Mouse (Mus musculus): ENCODE measurements at regions not wholly inside any gene's neighbourhood (a gene's known extent, or its start where the extent isn't known, plus 50 kb on each side); places are given as distances from the start of the nearest gene placed in this dataset.

DNA sequence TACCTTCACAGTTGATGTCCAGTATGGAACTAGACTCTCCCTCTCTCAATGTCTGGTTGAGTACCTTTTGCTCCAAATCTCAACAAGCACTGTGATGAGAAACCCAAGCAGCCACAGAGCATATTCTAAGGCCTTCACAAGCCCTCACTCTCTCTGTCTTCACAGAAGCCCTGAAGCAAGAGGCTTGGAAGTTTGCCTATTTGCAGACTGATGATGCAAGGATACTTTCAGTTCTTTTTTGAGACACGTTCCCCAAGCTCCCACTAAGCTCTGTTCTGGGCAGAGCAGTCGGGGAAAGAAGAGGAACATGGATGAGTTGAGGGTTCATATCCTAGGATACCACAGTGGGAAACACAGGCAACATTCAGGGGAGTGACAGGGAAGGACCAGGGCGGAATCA, 134.0 kb upstream of the Lrfn2 start:
- no peaks in the 10 kb centered on the region for H3K9me3 ChIP-seq (ENCODE audit: control insufficient read depth, low read length)
- H3K36me3 ChIP-seq (ENCODE audit: control insufficient read depth, insufficient read depth, low read length): no peaks in the 10 kb centered on the region
- ATAC-seq (ENCODE audit: low FRiP score, low read depth): no peak
- no peak overlapping the region for H3K4me3 ChIP-seq (replicated peaks; ENCODE audit: low read length)
- H3K9ac ChIP-seq (ENCODE audit: low read depth, low read length, severe bottlenecking): no peak overlapping the region
- H3K4me2 ChIP-seq (replicated peaks; ENCODE audit: low read depth, low read length, severe bottlenecking): no peak overlapping the region
- no peak for DNase-seq (ENCODE audit: low spot score)
- H3K27ac ChIP-seq (replicated peaks; ENCODE audit: low read depth, low read length): no peak overlapping the region
- WGBS: 67% methylated on average over 3 of the region's 3 CpGs
- TF ChIP-seq POLR2A (IDR thresholded peaks at IDR 0.05; ENCODE audit: borderline replicate concordance, extremely low read depth, insufficient read depth, insufficient read length): no peak
- no peaks in the 10 kb centered on the region for H3K27me3 ChIP-seq (ENCODE audit: control insufficient read depth, insufficient read depth, low read length)
- H3K4me1 ChIP-seq (ENCODE audit: control insufficient read depth, insufficient read depth, low read length): no peaks in the 10 kb centered on the region

DNA sequence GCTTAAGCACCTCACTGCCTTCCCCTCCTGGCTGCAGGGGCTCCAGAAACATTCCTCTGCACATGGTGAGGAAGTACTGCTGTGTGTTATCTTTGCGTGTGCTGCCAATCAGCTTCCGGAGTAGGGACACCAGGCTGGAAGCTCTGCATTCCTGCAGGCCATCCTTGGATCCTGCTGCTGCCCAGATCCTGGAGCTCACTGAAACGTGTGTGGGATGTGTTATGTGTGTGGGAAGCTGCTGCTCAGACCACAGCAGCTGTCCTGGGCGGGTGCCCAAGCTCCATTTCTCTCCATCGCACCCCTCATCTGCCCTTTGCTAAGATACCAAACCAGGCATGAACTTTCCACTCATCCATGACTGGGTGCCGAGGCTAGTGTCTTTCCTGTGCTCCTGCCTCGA, 129.5 kb upstream of the Lrfn2 start:
- ATAC-seq (ENCODE audit: low FRiP score, low read depth): no peak
- Histone ChIP-seq H3K9ac (ENCODE audit: low read depth, low read length, severe bottlenecking) (no peak overlapping the region), H3K27me3 (ENCODE audit: control insufficient read depth, insufficient read depth, low read length) (no peaks in the 10 kb centered on the region), H3K36me3 (ENCODE audit: control insufficient read depth, insufficient read depth, low read length) (no peaks in the 10 kb centered on the region), H3K4me3 (replicated peaks; ENCODE audit: low read length) (no peak overlapping the region), H3K27ac (replicated peaks; ENCODE audit: low read depth, low read length) (no peak overlapping the region), H3K4me1 (ENCODE audit: control insufficient read depth, insufficient read depth, low read length) (no peaks in the 10 kb centered on the region), H3K9me3 (ENCODE audit: control insufficient read depth, low read length) (no peaks in the 10 kb centered on the region), H3K4me2 (replicated peaks; ENCODE audit: low read depth, low read length, severe bottlenecking) (no peak overlapping the region)
- TF ChIP-seq POLR2A (IDR thresholded peaks at IDR 0.05; ENCODE audit: borderline replicate concordance, extremely low read depth, insufficient read depth, insufficient read length): no peak
- 68% methylated on average over 7 of the region's 7 CpGs for WGBS
- no peak for DNase-seq (ENCODE audit: low spot score)

DNA sequence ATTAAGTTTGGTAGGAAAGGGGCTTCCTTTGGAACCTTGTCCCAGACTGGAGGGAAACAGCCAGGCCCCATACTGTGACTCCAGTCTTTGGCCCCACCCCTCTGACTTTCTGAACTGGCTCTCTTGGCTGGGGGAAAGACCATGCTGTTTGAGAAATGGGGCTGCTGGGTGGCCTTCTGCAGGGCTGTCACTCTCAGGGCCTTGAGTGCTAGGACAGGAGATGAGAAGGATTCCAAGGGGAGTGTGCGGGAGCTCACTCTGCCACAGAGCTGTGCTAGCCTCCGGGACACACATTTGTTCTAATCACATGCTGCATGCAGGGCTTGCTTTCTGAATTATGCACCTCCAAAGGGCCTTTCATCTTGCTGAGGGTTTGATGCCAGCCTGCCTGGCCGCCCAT, 124.3 kb upstream of the Lrfn2 start:
- DNase-seq (ENCODE audit: low spot score): no peak
- H3K4me2 ChIP-seq (replicated peaks; ENCODE audit: low read depth, low read length, severe bottlenecking): no peak overlapping the region
- no peaks in the 10 kb centered on the region for H3K27me3 ChIP-seq (ENCODE audit: control insufficient read depth, insufficient read depth, low read length)
- H3K36me3 ChIP-seq (ENCODE audit: control insufficient read depth, insufficient read depth, low read length): no peaks in the 10 kb centered on the region
- WGBS: 59% methylated on average over 3 of the region's 3 CpGs
- H3K4me3 ChIP-seq (replicated peaks; ENCODE audit: low read length): no peak overlapping the region
- no peak for ATAC-seq (ENCODE audit: low FRiP score, low read depth)
- H3K9me3 ChIP-seq (ENCODE audit: control insufficient read depth, low read length): no peaks in the 10 kb centered on the region
- H3K4me1 ChIP-seq (ENCODE audit: control insufficient read depth, insufficient read depth, low read length): no peaks in the 10 kb centered on the region
- TF ChIP-seq POLR2A (IDR thresholded peaks at IDR 0.05; ENCODE audit: borderline replicate concordance, extremely low read depth, insufficient read depth, insufficient read length): no peak
- no peak overlapping the region for H3K9ac ChIP-seq (ENCODE audit: low read depth, low read length, severe bottlenecking)
- no peak overlapping the region for H3K27ac ChIP-seq (replicated peaks; ENCODE audit: low read depth, low read length)

DNA sequence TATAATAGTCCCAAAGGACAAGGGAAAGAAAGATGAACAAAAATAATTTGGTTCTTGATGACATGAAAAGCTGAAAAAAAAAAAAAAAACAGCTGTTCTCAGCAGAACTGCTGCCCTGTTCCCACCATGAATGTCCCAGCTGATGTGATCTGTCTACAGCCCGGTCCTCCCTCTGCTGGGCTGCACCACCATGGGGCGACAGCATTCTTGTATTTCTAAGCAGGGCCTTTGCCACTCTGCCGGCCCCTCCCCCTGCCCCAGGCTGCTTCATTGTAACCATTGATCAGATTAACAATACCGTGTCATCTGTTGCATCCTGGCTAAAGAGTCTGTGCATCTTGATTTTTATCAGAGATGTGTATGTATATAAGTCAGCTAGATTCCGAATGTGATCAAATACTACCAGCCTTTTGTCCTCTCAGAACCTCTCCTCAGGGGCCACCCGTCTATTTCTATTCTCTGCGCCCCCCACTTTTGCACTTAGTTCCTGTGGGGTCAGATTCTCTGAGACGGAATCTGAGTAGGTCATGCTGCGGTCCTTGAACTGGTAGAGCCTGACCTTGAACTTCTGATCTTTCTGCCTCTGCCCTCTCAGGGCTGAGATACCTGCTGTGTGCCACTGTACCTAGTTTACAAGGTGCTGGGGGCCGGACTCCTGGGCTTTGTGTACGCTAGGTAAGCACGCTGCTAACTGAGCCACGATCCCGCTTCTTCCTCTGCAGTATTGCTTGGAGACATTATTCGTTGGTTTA, 117.2 kb upstream of the Lrfn2 start:
- DNase-seq (ENCODE audit: low spot score) (no peak), ATAC-seq (ENCODE audit: low FRiP score, low read depth) (no peak)
- Histone ChIP-seq H3K4me1 (ENCODE audit: control insufficient read depth, insufficient read depth, low read length) (no peaks in the 10 kb centered on the region), H3K4me3 (replicated peaks; ENCODE audit: low read length) (no peak overlapping the region), H3K27ac (replicated peaks; ENCODE audit: low read depth, low read length) (no peak overlapping the region), H3K36me3 (ENCODE audit: control insufficient read depth, insufficient read depth, low read length) (no peaks in the 10 kb centered on the region), H3K27me3 (ENCODE audit: control insufficient read depth, insufficient read depth, low read length) (no peaks in the 10 kb centered on the region), H3K9me3 (ENCODE audit: control insufficient read depth, low read length) (no peaks in the 10 kb centered on the region), H3K9ac (ENCODE audit: low read depth, low read length, severe bottlenecking) (no peak overlapping the region), H3K4me2 (replicated peaks; ENCODE audit: low read depth, low read length, severe bottlenecking) (no peak overlapping the region)
- 69% methylated on average over 15 of the region's 15 CpGs for WGBS
- TF ChIP-seq POLR2A (IDR thresholded peaks at IDR 0.05; ENCODE audit: borderline replicate concordance, extremely low read depth, insufficient read depth, insufficient read length): no peak

DNA sequence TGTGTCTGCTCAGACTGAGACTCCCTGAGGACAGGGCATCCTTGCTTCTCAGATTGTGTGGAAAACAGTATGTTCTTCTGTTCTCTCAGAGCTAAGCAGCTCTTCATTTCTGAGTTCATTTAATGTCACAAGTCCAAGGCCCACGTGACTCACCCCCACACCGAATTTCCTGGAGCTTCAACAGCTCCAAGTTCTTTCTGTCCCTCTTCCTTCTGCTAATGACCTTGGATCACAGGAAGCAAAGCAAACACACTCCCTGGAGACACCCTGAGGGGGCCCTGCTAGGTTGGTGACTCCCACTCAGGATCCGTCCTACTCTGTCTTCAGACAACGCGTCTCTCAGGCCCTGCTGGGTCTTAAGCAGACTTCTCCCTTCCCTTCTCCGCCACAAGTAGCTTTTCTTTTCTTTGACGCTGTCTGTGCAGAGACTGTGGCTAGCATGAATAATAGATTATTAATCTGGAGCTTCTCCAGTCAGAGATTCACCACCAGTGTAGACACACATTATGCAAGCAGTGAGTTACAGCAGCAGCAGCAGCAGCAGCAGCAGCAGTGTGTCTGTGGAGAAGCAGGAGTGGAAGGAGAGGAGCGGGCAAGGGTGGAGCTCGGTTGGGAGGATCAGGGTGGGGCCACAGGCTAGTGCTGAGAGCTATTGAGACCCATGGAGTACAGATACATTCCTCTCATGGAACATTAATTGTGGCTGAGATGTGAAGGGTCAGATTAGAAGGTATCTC, 115.4 kb upstream of the Lrfn2 start:
- Histone ChIP-seq H3K4me1 (ENCODE audit: control insufficient read depth, insufficient read depth, low read length) (no peaks in the 10 kb centered on the region), H3K9ac (ENCODE audit: low read depth, low read length, severe bottlenecking) (no peak overlapping the region), H3K27ac (replicated peaks; ENCODE audit: low read depth, low read length) (no peak overlapping the region), H3K27me3 (ENCODE audit: control insufficient read depth, insufficient read depth, low read length) (no peaks in the 10 kb centered on the region), H3K4me2 (replicated peaks; ENCODE audit: low read depth, low read length, severe bottlenecking) (no peak overlapping the region), H3K9me3 (ENCODE audit: control insufficient read depth, low read length) (no peaks in the 10 kb centered on the region), H3K36me3 (ENCODE audit: control insufficient read depth, insufficient read depth, low read length) (no peaks in the 10 kb centered on the region), H3K4me3 (replicated peaks; ENCODE audit: low read length) (no peak overlapping the region)
- DNase-seq (ENCODE audit: low spot score): no peak
- 77% methylated on average over 9 of the region's 9 CpGs for WGBS
- no peak for TF ChIP-seq POLR2A (IDR thresholded peaks at IDR 0.05; ENCODE audit: borderline replicate concordance, extremely low read depth, insufficient read depth, insufficient read length)
- ATAC-seq (ENCODE audit: low FRiP score, low read depth): no peak
